Mouse (Mus musculus) CH12.LX (cell line): Measurements from ENCODE around the gene Nrxn3. TPM values are rescaled to one million over a fixed set of nuclear protein-coding genes. Genes with fewer than 3 reads are reported as not detected.

ENCODE experiments used
- DNase-seq: peaks from one replicate; pipeline ENCODE4 v3.0.0-alpha.2; 2013; ENCODE audit errors: extremely low read depth
- H3K27ac ChIP-seq: 2 replicates; pipeline ENCODE4 v1.5.1; 2012; ENCODE audit warnings: low read depth, mild to moderate bottlenecking, control low read depth, moderate library complexity; ENCODE audit not compliant: insufficient read depth
- H3K27me3 ChIP-seq: replicated peaks from 2 replicates; pipeline ENCODE3; 2012; ENCODE audit warnings: inconsistent platforms
- H3K36me3 ChIP-seq, 2 experiments: replicated peaks in 1 of 2; 2 replicates each; pipeline versions ENCODE3 to v1.6.1; 2012; ENCODE audit warnings: inconsistent platforms in 1 of 2, low read length in 1 of 2, mild to moderate bottlenecking in 1 of 2, mixed read lengths in 1 of 2, moderate library complexity in 1 of 2; ENCODE audit not compliant: control insufficient read depth in 1 of 2, insufficient read depth in 1 of 2
- H3K4me1 ChIP-seq, 2 experiments: 2 replicates each; pipeline ENCODE4 v1.6.1; 2012; ENCODE audit warnings: inconsistent platforms in 1 of 2, moderate library complexity in 1 of 2; ENCODE audit not compliant: insufficient read depth in 2 of 2, control insufficient read depth in 1 of 2
- H3K4me2 ChIP-seq: 2 replicates; pipeline ENCODE4 v1.6.1; 2012; ENCODE audit warnings: low read depth, mild to moderate bottlenecking, control low read depth; ENCODE audit not compliant: poor library complexity, insufficient read depth, severe bottlenecking
- H3K4me3 ChIP-seq, 3 experiments: fragments of 150-350 bp in 1 of 3; sonication (generic) in 1 of 3; replicated peaks in 1 of 3; 2 replicates each; pipeline versions ENCODE3 to v1.5.1; 2011 to 2012; ENCODE audit warnings: low read depth in 2 of 3, low read length in 2 of 3, mild to moderate bottlenecking in 2 of 3, moderate library complexity in 2 of 3, control low read depth in 1 of 3, improper control_type of control experiment in 1 of 3, inconsistent platforms in 1 of 3, mixed read lengths in 1 of 3; ENCODE audit not compliant: poor library complexity in 1 of 3
- H3K79me2 ChIP-seq: replicated peaks from 2 replicates; pipeline ENCODE4 v1.6.1; 2012; ENCODE audit warnings: mild to moderate bottlenecking, moderate library complexity; ENCODE audit not compliant: control insufficient read depth, poor library complexity, insufficient read depth, severe bottlenecking; ENCODE audit errors: extremely low read depth
- H3K9ac ChIP-seq: 2 replicates; pipeline ENCODE4 v1.6.1; 2012; ENCODE audit warnings: low read depth, mild to moderate bottlenecking, control low read depth, moderate library complexity; ENCODE audit not compliant: insufficient read depth
- H3K9me3 ChIP-seq: replicated peaks from 2 replicates; pipeline ENCODE3; 2012; ENCODE audit warnings: low read length, inconsistent platforms, mixed read lengths
- BHLHE40 ChIP-seq: IDR thresholded peaks from 2 replicates; pipeline ENCODE4 v1.6.1; 2011; ENCODE audit warnings: mild to moderate bottlenecking, low read depth, low read length, improper control_type of control experiment
- CHD1 ChIP-seq: IDR thresholded peaks from 2 replicates; pipeline ENCODE4 v1.6.1; 2012; ENCODE audit warnings: low read depth, low read length, improper control_type of control experiment, inconsistent platforms
- CHD2 ChIP-seq: IDR thresholded peaks from 2 replicates; pipeline ENCODE4 v1.6.1; 2011; ENCODE audit warnings: low read length, improper control_type of control experiment
- EP300 ChIP-seq: IDR thresholded peaks from 2 replicates; pipeline ENCODE4 v1.6.1; 2011; ENCODE audit warnings: low read length, improper control_type of control experiment
- ETS1 ChIP-seq: conservative IDR thresholded peaks from 2 replicates; pipeline ENCODE4 v1.6.1; 2012; ENCODE audit warnings: low read depth, mild to moderate bottlenecking, inconsistent platforms, low read length, improper control_type of control experiment, moderate library complexity
- GABPA ChIP-seq: IDR thresholded peaks from 2 replicates; pipeline ENCODE4 v1.6.1; 2012; ENCODE audit warnings: low read depth, low read length, improper control_type of control experiment, inconsistent platforms; ENCODE audit not compliant: insufficient replicate concordance
- HCFC1 ChIP-seq: IDR thresholded peaks from 2 replicates; pipeline ENCODE4 v1.6.1; 2012; ENCODE audit warnings: low read depth, mild to moderate bottlenecking, inconsistent platforms, low read length, improper control_type of control experiment
- IRF4 ChIP-seq: IDR thresholded peaks from 2 replicates; pipeline ENCODE4 v1.6.1; 2014; ENCODE audit warnings: low read depth, mild to moderate bottlenecking, inconsistent platforms, low read length, improper control_type of control experiment
- KAT2A ChIP-seq: IDR thresholded peaks from 2 replicates; pipeline ENCODE4 v1.6.1; 2012; ENCODE audit warnings: low read length, improper control_type of control experiment, inconsistent platforms; ENCODE audit not compliant: insufficient replicate concordance
- MAFK ChIP-seq: IDR thresholded peaks from 2 replicates; pipeline ENCODE4 v1.6.1; 2011; ENCODE audit warnings: low read length, improper control_type of control experiment; ENCODE audit not compliant: insufficient replicate concordance
- MAX ChIP-seq: IDR thresholded peaks from 2 replicates; pipeline ENCODE4 v1.6.1; 2011; ENCODE audit warnings: low read length, improper control_type of control experiment
- MAZ ChIP-seq: IDR thresholded peaks from 2 replicates; pipeline ENCODE4 v1.6.1; 2012; ENCODE audit warnings: low read depth, mild to moderate bottlenecking, inconsistent platforms, low read length, improper control_type of control experiment, moderate library complexity
- MXI1 ChIP-seq: IDR thresholded peaks from 2 replicates; pipeline ENCODE4 v1.6.1; 2011; ENCODE audit warnings: mild to moderate bottlenecking, low read depth, low read length, improper control_type of control experiment
- NELFE ChIP-seq: IDR thresholded peaks from 2 replicates; pipeline ENCODE4 v1.6.1; 2011; ENCODE audit warnings: low read depth, low read length, improper control_type of control experiment
- PAX5 ChIP-seq: IDR thresholded peaks from 2 replicates; pipeline ENCODE4 v1.6.1; 2012; ENCODE audit warnings: low read length, inconsistent platforms, mixed read lengths
- POLR2A ChIP-seq: IDR thresholded peaks from 2 replicates; pipeline ENCODE4 v1.6.1; 2011; ENCODE audit warnings: low read depth, mild to moderate bottlenecking, improper control_type of control experiment, low read length
- RAD21 ChIP-seq: IDR thresholded peaks from 2 replicates; pipeline ENCODE4 v1.6.1; 2011; ENCODE audit warnings: low read depth, mild to moderate bottlenecking, low read length, improper control_type of control experiment, moderate library complexity
- RCOR1 ChIP-seq: conservative IDR thresholded peaks from 2 replicates; pipeline ENCODE4 v1.6.1; 2012; ENCODE audit warnings: low read depth, mild to moderate bottlenecking, inconsistent platforms, low read length, improper control_type of control experiment
- SIN3A ChIP-seq: IDR thresholded peaks from 2 replicates; pipeline ENCODE4 v1.6.1; 2012; ENCODE audit warnings: low read length, improper control_type of control experiment, inconsistent platforms
- TCF12 ChIP-seq: IDR thresholded peaks from 2 replicates; pipeline ENCODE4 v1.6.1; 2014; ENCODE audit warnings: low read depth, mild to moderate bottlenecking, inconsistent platforms, low read length, improper control_type of control experiment
- UBTF ChIP-seq: IDR thresholded peaks from 2 replicates; pipeline ENCODE4 v1.6.1; 2012; ENCODE audit warnings: low read depth, mild to moderate bottlenecking, inconsistent platforms, low read length, improper control_type of control experiment, moderate library complexity
- USF2 ChIP-seq: conservative IDR thresholded peaks from 2 replicates; pipeline ENCODE4 v1.6.1; 2011; ENCODE audit warnings: low read depth, low read length, improper control_type of control experiment
- ZNF384 ChIP-seq: IDR thresholded peaks from 2 replicates; pipeline ENCODE4 v1.6.1; 2012; ENCODE audit warnings: low read depth, low read length, improper control_type of control experiment, inconsistent platforms
- dilution Hi-C: fragments of 300-500 bp; cut with MboI; formaldehyde crosslinking; loops from 2 replicates; pipeline ENCODE4 v1.14.3; 2020; ENCODE audit warnings: low sequenced_read_pairs; ENCODE audit not compliant: extremely low pct_unique_long_range_greater_than_20kb, extremely low pct_ligation_motif_present
- in situ Hi-C: fragments of 300-500 bp; cut with MboI; formaldehyde crosslinking; loops from 3 replicates; pipeline ENCODE4 v1.14.3; 2019; ENCODE audit warnings: low sequenced_read_pairs, low pct_ligation_motif_present, low pct_unique_long_range_greater_than_20kb, mixed read lengths
- polyA plus RNA-seq: library from polyadenylated mRNA; unstranded; fragments of >175 nt; gene quantifications from 2 replicates; pipeline ENCODE4 v1.2.1, GENCODE M21; 2012; ENCODE audit warnings: low read depth; ENCODE audit not compliant: insufficient read length
- total RNA-seq, 2 experiments: library from RNA; depleted of rRNA; stranded (reverse); fragments of 300-350 nt in 1 of 2; fragments of >200 nt in 1 of 2; gene quantifications; 2 replicates each; pipeline ENCODE4 v1.2.3; 2012 to 2014

Nrxn3 gene
- total and polyA plus RNA-seq, 3 experiments, result 0.04 to 0.17 (median 0.09) TPM

- Histone ChIP-seq H3K27me3 (no peaks in the 10 kb centered on the region), H3K9ac (no peak overlapping the region), H3K36me3 (no peaks in the 10 kb centered on the region), H3K4me3 (no peak overlapping the region), H3K79me2 (no peaks in the 10 kb centered on the region), H3K27ac (no peak overlapping the region), H3K4me2 (no peak overlapping the region), H3K4me1 (peaks cover 0 to 20% of the 10 kb centered on the region in 2 experiments; a peak in 2 of 4 replicates), H3K9me3 (no peaks in the 10 kb centered on the region)
- DNase-seq, result no peak
- dilution Hi-C loops (no loop called here), in situ Hi-C loops (no loop called here)
- no peak for TF ChIP-seq ETS1
- TF ChIP-seq MAZ, result no peak
- no peak for TF ChIP-seq MXI1
- no peak for TF ChIP-seq RCOR1
- no peak for TF ChIP-seq CHD1
- no peak for TF ChIP-seq ZNF384
Observed at GRCm38 (mm10) chr12:89818200-89818599, 1095.5 kb downstream of the Nrxn3 start.

DNA sequence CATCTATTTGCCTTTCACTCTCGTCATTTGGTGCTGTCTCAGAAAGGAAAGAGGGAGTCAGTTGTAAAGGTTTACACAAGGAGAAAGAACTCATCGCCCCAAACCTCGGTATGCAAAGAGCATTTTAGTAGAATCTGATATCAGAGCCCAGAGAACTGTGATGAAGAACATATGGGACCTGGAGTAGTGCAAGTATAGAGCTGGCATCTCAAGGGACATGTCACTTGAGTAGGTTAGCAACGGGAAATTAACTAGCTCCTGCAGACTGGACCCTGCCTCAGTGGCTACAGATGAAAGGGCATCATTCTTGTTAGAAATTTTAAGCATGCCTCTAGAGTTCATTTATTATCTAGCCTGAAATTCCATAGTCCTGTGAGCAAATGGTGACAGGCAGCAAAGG is 1099.5 kb downstream of the Nrxn3 start:
- Histone ChIP-seq H3K79me2 (no peaks in the 10 kb centered on the region), H3K9me3 (no peaks in the 10 kb centered on the region), H3K36me3 (no peaks in the 10 kb centered on the region), H3K27me3 (no peaks in the 10 kb centered on the region), H3K4me3 (no peak overlapping the region), H3K27ac (no peak overlapping the region), H3K4me2 (no peak overlapping the region), H3K4me1 (peaks cover 0 to 11% of the 10 kb centered on the region in 2 experiments; a peak in 1 of 4 replicates), H3K9ac (no peak overlapping the region)
- no peak for DNase-seq
- in situ Hi-C loops (no loop called here), dilution Hi-C loops (no loop called here)
- TF ChIP-seq GABPA (no peak), TCF12 (no peak), USF2 (no peak), CHD2 (no peak), NELFE (no peak), IRF4 (no peak)

- Histone ChIP-seq H3K4me3 (no peak overlapping the region), H3K9me3 (no peaks in the 10 kb centered on the region), H3K9ac (no peak overlapping the region), H3K27ac (no peak overlapping the region), H3K27me3 (no peaks in the 10 kb centered on the region), H3K36me3 (no peaks in the 10 kb centered on the region), H3K4me1 (peaks cover 0 to 20% of the 10 kb centered on the region in 2 experiments; a peak in 2 of 4 replicates), H3K4me2 (no peak overlapping the region), H3K79me2 (no peaks in the 10 kb centered on the region)
- in situ Hi-C loops (no loop called here), dilution Hi-C loops (no loop called here)
- TF ChIP-seq USF2 (no peak), PAX5 (no peak), UBTF (no peak), RAD21 (no peak), MAFK (no peak), TCF12 (no peak), HCFC1 (no peak), ETS1 (no peak), SIN3A (no peak), MXI1 (no peak), MAX (no peak), BHLHE40 (no peak), POLR2A (no peak), RCOR1 (no peak), EP300 (no peak), KAT2A (no peak)
- DNase-seq, result no peak
Observed at GRCm38 (mm10) chr12:89829927-89830326, 1107.3 kb downstream of the Nrxn3 start.
